Mouse (Mus musculus) megakaryocyte, adult 5-6 weeks (primary cell): ENCODE measurements around the gene Herc2. TPM values are rescaled to one million over a fixed set of nuclear protein-coding genes. Genes with fewer than 3 reads are reported as not detected.
A peak's percentile ranks its signal among the peaks of the same experiment; 100 is the strongest.
"Not testable (repeated sequence)": the region's sequence is repeated elsewhere in the genome, so short reads cannot be mapped to it uniquely, and the experiment has no call there.

Experiments
- ATAC-seq: 2 replicates; pipeline ENCODE4 v1.8.0; 2016; ENCODE audit warnings: mild to moderate bottlenecking, inconsistent platforms; ENCODE audit not compliant: poor library complexity, severe bottlenecking
- total RNA-seq, 2 experiments: library from RNA; stranded (forward) in 1 of 2; stranded (reverse) in 1 of 2; fragments of 153-499, 151-499 nt in 1 of 2; fragments of 221-1000, 200-1000 nt in 1 of 2; gene quantifications; 2 replicates each; pipeline versions ENCODE4 v1.2.3 to v1.2.4; 2015 to 2017

The Herc2 gene
- total RNA-seq (2015) (18.2 and 20.6 TPM in 2 replicates), total RNA-seq (2017) (30.8 and 32.3 TPM in 2 replicates)

- ATAC-seq: peak; percentile 97
Observed at GRCm38 (mm10) chr7:56049831-56050321, at the start of gene Herc2. Gene Herc2 (plus strand): TSS chr7:56050196.

DNA sequence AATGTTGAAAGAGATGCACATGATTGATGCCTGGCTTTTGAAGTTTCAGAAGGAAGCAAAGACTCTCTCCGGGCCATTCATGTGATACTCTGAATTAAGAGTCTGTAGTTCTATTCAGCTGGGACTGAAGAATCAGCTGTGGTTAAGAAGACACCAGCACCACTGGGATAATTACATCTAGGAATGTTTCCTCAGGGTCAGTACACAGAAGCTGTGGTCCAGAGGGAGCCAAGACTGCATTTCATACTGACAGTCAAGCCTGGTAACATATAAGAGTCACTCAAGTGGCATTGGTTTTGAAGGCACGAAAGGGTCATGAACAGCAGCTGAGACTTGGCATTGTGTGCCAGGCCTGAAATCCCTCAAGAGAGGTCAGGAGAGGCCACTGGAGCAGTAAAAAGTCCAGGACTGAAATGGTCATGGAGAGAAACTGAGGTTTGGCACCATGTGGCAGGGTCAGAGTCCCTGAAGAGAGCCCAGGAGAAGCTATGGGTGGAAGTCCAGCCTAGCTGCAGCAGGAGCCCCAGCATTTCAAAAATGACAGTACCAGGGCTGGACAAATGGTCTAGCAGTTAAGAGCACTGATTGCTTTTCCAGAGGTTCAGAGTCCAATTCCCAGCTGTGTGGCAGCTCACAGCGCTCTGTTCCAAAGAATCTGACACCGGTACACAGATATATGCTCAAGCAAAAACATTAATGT lies 39.5 kb upstream of the Herc2 start:
- no peak for ATAC-seq

DNA sequence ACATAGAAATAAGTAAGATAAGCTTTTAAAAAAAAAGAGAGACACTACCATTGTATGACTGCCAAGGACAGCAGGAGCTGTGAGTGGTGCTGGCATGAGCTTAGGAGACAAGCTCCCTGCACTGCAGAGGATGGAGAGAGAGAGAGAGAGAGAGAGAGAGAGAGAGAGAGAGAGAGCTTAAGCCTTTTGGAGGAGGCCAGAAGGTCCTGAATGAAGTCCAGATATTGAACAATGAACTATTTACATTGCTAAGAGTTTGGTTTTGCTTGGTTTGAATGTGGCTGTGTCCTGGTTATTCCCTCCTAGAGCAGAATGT lies 39.0 kb upstream of the Herc2 start:
- no peak for ATAC-seq

GRCm38 (mm10) chr7:56013261-56014001 lies 36.6 kb upstream of the Herc2 start:
- ATAC-seq: no peak

GRCm38 (mm10) chr7:56014002-56014702 lies 35.8 kb upstream of the Herc2 start:
- not testable (repeated sequence) for ATAC-seq

DNA sequence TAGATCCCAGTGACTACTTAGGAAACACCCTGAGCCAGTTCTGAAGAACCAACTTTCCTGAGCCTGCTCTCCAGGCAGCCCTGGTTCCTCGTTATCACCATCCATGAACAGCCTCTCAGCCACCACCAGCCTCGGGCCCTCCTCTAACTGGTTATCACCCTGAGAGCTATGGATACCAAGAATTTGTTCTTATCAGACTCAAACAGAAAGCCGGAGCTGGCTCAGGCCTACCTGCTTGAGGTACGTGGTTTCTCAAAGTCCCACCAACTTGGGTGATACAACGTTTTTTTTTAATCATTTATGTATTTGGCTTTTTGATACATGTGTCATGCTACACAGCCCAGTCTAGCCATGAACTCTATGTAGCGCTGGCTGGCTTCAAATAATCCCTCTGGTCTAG lies 34.8 kb upstream of the Herc2 start:
- ATAC-seq: peak; percentile 16; the same call in 1 of the 2 replicates

DNA sequence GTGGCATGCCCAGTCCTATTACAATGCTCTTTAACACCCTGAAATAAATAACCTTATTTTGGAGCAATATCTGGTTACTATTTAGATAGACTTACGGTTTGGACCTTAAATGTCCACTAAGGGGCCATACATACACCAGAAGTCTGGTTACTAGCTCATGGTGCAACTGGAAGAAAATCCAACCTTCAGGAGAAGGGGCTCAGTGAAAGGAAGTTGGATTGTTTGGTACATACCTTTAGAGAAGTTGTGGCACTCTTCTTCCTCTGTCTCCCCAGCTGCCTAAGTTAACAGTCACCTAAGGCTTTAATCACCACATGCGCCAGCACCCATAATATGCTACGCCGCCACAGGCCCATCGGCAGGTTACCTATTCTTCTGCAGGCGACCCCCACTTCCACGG lies 34.2 kb upstream of the Herc2 start:
- no peak for ATAC-seq

DNA sequence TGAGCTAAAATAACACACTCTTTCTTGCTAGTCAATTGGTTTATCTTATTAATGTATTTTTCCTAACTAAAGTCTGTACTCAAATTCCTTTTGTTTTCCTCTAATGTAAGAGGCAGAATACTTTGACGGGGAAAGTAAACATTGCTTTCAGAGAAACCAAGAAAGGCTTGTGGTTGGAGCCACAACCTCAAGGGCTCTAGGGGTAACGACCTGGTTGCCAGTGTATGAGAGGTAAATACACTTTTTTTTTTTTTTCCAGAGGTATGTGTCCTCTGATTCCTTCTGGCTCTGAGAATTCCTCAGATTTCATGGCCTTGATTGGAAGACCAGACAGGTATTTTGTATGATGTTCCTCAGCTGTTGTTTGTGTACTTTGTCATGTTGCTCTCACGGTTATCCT lies 32.2 kb upstream of the Herc2 start:
- no peak for ATAC-seq

DNA sequence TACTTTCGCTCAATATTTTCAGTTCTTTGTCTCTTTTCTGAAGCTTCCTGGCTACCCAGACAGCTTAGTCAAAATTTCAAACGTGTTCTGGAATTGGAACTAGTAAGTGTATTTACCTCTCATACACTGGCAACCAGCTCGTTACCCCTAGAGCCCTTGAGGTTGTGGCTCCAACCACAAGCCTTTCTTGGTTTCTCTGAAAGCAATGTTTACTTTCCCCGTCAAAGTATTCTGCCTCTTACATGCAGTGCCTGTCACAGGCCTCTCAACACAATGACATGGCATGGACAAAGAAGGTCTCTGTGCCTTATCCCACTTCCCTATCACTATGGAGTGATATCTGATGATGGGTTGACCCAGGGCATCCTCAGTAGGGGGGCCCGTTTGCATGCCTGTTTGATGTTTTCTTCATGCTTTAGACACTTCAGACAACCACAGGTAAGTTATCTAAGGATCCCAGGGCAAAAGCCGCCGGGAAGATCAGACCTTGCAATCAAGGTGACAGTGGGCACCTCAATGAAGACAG lies 31.5 kb upstream of the Herc2 start:
- ATAC-seq: no peak

GRCm38 (mm10) chr7:56018972-56019929 lies 30.7 kb upstream of the Herc2 start:
- peak; percentile 68 for ATAC-seq

DNA sequence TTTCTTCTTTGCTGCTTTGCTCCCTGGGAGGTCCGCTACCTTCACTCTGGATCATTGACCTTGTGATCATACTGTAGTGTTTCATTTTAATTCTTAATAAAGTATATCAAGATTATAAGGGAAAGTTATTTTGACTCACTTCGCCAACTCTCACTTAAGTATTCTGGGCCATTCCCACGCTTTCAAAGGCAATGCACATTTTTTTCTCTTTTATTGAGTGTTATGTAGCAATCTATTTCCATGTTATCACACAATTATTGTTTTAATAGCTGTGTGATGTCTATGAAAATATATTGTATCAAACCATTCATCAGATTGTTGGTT lies 30.1 kb upstream of the Herc2 start, which contains the start of gene Nipa1:
Nipa1 (minus strand) TSS at position 25 of the 324 bp plus-strand sequence.
- ATAC-seq: no peak

- ATAC-seq: no peak
Observed at GRCm38 (mm10) chr7:56023586-56023985, 26.4 kb upstream of the Herc2 start.

GRCm38 (mm10) chr7:56042353-56042752 lies 7.6 kb upstream of the Herc2 start:
- ATAC-seq: peak; percentile 94

- ATAC-seq: no peak
Observed at GRCm38 (mm10) chr7:56043577-56044266, 6.3 kb upstream of the Herc2 start.

- ATAC-seq: no peak
Observed at GRCm38 (mm10) chr7:56044267-56044629, 5.7 kb upstream of the Herc2 start.

DNA sequence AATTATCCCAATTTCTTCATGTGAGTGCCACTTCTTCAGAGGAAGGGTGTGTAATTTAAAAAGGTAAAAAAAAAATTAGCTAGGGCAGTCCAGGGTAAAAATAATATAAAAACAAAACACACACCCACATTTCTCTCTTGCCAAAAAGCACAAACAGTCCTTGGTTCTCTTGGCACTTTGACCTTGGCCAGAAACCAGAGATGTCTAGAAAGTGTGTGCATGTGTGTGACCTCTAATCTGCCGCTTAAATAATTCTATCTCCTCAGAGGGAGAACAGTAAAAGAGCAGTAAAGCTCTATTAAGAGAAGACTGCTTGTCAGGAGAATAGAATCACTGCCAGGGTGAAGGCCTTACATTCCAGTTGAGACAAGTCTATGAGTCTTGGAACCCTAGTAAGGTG lies 2.8 kb upstream of the Herc2 start:
- ATAC-seq: no peak

DNA sequence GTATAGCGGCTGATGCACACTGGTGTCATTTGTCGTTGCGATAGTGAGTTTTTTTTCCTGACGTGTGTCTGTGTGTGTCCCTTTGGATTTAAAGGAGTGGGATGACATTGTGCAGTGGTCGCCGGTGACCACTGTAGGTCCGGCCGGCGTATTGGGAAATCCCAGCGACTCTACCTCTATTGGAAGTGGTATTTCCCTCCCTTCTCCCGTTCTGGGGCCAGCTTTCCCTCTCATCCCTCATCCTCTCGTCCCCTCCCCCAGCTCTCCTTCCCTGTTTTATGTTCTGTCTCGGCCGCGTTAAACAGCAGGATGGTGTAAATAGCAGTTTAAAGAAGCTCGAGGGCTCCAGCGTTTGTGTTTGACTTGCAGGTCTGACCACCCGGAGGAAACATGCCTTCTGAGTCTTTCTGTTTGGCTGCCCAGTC lies 503 bp downstream of the Herc2 start:
- peak; percentile 6; the same call in 1 of the 2 replicates for ATAC-seq

DNA sequence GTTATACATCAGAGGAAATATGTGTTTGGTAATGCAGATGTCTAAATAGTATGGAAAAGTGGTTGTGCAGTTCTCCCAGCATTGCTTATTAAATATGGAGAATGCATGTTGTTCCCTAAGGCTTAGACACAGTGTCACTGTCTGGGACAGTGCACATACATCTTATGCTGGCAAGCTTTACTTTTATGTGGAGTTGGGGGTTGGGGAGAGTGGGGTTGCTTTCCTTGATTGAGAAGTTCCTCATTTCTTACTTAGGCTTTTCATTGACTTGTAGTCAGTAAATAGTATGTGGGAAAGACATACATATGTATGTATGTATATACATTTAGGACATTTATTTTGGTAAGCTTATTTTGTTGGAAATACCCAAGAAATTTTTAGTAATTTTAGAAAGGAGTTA lies 3.0 kb downstream of the Herc2 start:
- ATAC-seq: no peak

DNA sequence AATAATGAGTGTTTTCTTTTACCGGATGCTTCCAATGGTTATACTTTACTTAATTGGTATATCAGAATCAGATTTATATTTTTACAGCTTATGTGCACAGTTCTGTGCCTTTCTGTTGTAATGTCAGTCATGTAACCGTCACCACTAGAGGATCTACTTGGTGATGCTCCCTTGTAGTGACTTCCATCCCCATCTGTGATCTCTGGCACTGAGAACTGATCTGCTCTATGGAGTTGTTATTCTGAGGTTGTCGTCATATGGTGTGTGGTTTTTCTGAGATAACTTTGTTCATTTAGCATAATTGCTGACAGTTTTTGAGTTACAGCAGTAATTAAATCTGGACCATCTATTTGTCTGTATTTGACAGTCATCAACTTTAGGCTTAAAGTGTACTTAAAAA lies 5.3 kb downstream of the Herc2 start:
- no peak for ATAC-seq

- ATAC-seq: no peak
Observed at GRCm38 (mm10) chr7:56064876-56065275, 14.9 kb downstream of the Herc2 start.
